Mouse (Mus musculus): Measurements from ENCODE around the gene Isca1. TPM values are rescaled to one million over a fixed set of nuclear protein-coding genes. Genes with fewer than 3 reads are reported as not detected.
A peak's percentile ranks its signal among the peaks of the same experiment; 100 is the strongest.

The Isca1 gene
- polyA plus RNA-seq, 1 experiment, result 95.1 TPM

DNA sequence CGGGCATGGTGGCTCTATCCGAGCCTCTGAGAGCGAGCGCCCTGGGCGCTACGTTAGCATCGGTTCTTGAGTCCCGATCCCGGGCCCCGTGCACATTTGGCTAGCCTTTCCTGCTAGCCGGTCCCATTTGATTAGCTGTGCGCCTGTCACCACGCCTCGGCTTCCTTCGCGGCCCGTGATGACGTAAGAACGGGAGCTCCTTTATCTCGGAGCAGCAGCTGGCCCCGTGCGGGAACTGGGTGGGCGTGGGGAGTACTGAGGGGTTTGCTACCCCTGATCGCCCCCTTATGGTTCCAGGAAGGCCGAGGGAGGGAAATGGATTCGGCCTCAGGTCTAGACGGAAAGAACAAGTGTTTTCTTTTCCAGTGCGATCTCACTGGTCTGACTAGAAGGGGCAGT, 553 bp upstream of the Isca1 start:
- Histone ChIP-seq H3K27ac (ENCODE audit: control insufficient read depth, insufficient read depth, low read depth, low read length, poor library complexity) (peak overlapping the region; percentile 98), H3K4me3 (replicated peaks; ENCODE audit: control insufficient read depth, low read depth, low read length) (peak overlapping the region; percentile 78), H3K4me1 (ENCODE audit: control insufficient read depth, insufficient read depth, low read length) (peaks cover 3% of the 10 kb centered on the region; the same call in 1 of the 2 replicates)
- TF ChIP-seq CTCF (IDR thresholded peaks at IDR 0.05; ENCODE audit: control insufficient read depth, insufficient read depth, low read length), result peak; percentile 22; the same call in 1 of the 2 replicates
- TF ChIP-seq POLR2A (IDR thresholded peaks at IDR 0.05; ENCODE audit: borderline replicate concordance, control insufficient read depth, low read depth, low read length), result peak; percentile 72; the same call in 1 of the 2 replicates
- under 1% methylated on average over 28 of the region's 28 CpGs for WGBS

DNA sequence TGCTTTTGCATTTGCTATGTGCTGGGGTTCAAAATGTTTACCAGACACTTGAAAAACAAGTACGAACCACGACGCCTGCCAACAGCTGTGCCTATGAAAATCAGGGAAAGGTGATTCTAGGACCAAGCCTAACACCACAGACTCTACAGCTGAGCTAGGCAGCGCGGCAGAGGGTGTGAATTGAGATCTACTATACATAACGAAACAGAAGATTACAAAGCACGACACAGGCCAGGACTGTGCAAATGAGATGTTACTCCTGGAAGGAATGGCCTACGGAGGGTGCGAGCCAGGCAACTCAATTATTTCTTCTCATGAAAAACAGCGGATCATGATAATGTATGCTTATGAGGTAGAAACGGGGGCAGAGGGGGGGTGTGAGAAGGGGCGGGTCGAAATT, 1.1 kb downstream of the Isca1 start:
- no peak for TF ChIP-seq CTCF (IDR thresholded peaks at IDR 0.05; ENCODE audit: control insufficient read depth, insufficient read depth, low read length)
- H3K4me3 ChIP-seq (replicated peaks; ENCODE audit: control insufficient read depth, low read depth, low read length), result peak overlapping the region; percentile 84
- H3K27ac ChIP-seq (ENCODE audit: control insufficient read depth, insufficient read depth, low read depth, low read length, poor library complexity), result peak overlapping the region; percentile 55; the same call in 1 of the 2 replicates
- H3K4me1 ChIP-seq (ENCODE audit: control insufficient read depth, insufficient read depth, low read length), result peaks cover 4% of the 10 kb centered on the region; the same call in 1 of the 2 replicates
- 28% methylated on average over 13 of the region's 13 CpGs for WGBS

DNA sequence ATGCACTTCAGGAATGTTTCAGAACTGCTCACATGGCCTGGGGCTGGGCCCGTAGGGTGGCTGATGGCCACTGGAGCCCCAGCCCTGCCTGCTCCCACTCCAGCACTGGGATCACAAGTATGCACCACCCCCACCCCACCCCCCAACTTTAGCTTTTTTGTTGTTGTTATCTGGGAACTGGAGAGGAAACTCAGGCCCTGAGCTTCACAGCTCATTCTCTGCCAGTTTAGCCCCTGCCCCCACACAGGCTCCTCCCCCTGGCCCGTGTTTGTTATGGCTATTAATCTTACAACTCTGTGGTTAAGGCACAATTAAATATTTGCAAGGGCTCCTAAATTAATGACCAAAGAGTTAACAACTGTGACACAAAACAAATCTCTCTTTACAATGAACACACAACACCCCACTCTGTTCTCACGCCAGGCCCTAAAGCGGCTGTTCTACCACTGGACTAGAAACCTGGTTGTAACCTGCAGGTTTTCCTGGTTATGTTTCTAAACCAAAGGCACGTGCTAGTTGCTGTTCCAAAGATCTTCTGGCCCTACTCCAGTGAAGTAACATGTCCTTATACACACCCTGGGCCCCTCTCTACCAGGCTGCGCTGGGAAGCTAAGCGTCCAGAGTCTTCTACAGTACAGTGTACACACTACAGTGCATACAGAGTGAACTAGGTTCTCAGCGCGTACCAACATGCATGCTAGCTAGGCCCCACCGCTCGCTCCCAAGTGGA, 2.7 kb downstream of the Isca1 start:
- H3K4me3 ChIP-seq (replicated peaks; ENCODE audit: control insufficient read depth, low read depth, low read length), result peak overlapping the region; percentile 37
- H3K27ac ChIP-seq (ENCODE audit: control insufficient read depth, insufficient read depth, low read depth, low read length, poor library complexity), result no peak overlapping the region
- no peak for TF ChIP-seq CTCF (IDR thresholded peaks at IDR 0.05; ENCODE audit: control insufficient read depth, insufficient read depth, low read length)
- no peak for TF ChIP-seq POLR2A (IDR thresholded peaks at IDR 0.05; ENCODE audit: borderline replicate concordance, control insufficient read depth, low read depth, low read length)
- H3K4me1 ChIP-seq (ENCODE audit: control insufficient read depth, insufficient read depth, low read length), result peaks cover 5% of the 10 kb centered on the region; the same call in 1 of the 2 replicates
- WGBS, result 75% methylated on average over 11 of the region's 11 CpGs

DNA sequence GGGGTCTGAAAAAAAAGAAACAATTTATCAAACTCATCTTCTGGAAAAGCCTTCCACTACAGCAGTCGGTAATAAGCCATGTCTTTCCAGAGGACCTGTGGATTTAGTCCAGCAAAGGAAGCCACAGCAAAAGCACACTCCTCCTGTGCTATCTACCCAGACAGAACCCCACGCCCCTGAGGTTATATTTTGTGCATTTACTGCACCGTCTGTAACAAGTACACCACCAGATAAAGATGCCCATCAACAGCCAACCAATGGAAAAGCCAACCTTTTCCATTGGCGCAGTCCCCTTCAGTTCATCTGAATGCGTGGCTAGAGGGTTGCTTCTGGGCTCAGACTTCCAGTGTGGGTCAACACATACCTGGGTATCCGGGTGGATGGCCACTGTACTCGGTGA, 6.8 kb downstream of the Isca1 start:
- no peak overlapping the region for H3K4me3 ChIP-seq (replicated peaks; ENCODE audit: control insufficient read depth, low read depth, low read length)
- 0 out of 2 replicates have a peak overlapping the region, but pooled peaks have one; percentile 13 for H3K27ac ChIP-seq (ENCODE audit: control insufficient read depth, insufficient read depth, low read depth, low read length, poor library complexity)
- H3K4me1 ChIP-seq (ENCODE audit: control insufficient read depth, insufficient read depth, low read length), result peaks cover 1% of the 10 kb centered on the region; the same call in 1 of the 2 replicates
- no peak for TF ChIP-seq POLR2A (IDR thresholded peaks at IDR 0.05; ENCODE audit: borderline replicate concordance, control insufficient read depth, low read depth, low read length)
- TF ChIP-seq CTCF (IDR thresholded peaks at IDR 0.05; ENCODE audit: control insufficient read depth, insufficient read depth, low read length), result no peak
- WGBS, result 69% methylated on average over 7 of the region's 7 CpGs

DNA sequence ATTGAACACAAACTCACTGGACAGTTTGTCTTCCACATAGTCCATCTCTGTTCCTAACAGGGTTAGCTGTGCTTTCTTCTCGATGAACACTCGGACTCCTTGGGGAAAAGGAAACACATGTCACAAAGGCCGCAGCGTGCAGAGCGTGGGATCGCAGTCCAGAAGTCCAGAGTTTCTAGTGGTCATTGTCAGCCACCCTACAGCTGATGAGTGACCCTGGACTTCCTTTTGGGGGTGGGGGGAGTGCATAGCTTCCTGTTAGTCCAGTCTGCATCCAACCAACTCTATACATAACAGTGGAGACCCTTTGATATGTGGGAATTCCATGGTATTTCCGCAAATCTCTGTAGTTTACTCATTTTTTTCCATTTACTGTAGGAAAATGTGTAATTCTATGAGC, 12.7 kb downstream of the Isca1 start:
- H3K4me1 ChIP-seq (ENCODE audit: control insufficient read depth, insufficient read depth, low read length), result no peaks in the 10 kb centered on the region; the same call in 1 of the 2 replicates
- WGBS, result 93% methylated on average over 7 of the region's 7 CpGs
- no peak overlapping the region for H3K27ac ChIP-seq (ENCODE audit: control insufficient read depth, insufficient read depth, low read depth, low read length, poor library complexity)
- TF ChIP-seq POLR2A (IDR thresholded peaks at IDR 0.05; ENCODE audit: borderline replicate concordance, control insufficient read depth, low read depth, low read length) (no peak), CTCF (IDR thresholded peaks at IDR 0.05; ENCODE audit: control insufficient read depth, insufficient read depth, low read length) (no peak)
- no peak overlapping the region for H3K4me3 ChIP-seq (replicated peaks; ENCODE audit: control insufficient read depth, low read depth, low read length)

DNA sequence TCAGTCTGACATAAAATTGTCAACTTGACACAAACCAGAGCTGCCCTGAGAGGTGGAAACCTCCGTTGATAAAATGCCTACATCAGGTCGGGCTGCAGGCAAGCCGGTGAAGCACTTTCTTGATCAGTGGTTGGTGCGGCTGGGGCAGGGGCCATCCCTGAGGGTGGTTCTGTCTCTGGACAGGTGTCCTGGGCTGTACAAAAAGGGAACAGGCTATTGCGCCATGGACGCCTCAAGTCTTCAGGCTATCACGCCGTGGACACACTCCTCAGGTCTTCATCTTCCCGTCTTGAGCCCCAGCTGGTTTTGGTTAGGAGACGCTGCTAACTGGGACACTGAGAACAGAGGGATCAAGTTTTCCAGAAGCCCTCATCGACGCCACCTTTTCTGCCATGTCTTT, 19.3 kb downstream of the Isca1 start:
- 73% methylated on average over 12 of the region's 12 CpGs for WGBS
- Histone ChIP-seq H3K4me3 (replicated peaks; ENCODE audit: control insufficient read depth, low read depth, low read length) (no peak overlapping the region), H3K4me1 (ENCODE audit: control insufficient read depth, insufficient read depth, low read length) (no peaks in the 10 kb centered on the region; the same call in 1 of the 2 replicates), H3K27ac (ENCODE audit: control insufficient read depth, insufficient read depth, low read depth, low read length, poor library complexity) (no peak overlapping the region)
- no peak for TF ChIP-seq CTCF (IDR thresholded peaks at IDR 0.05; ENCODE audit: control insufficient read depth, insufficient read depth, low read length)
- TF ChIP-seq POLR2A (IDR thresholded peaks at IDR 0.05; ENCODE audit: borderline replicate concordance, control insufficient read depth, low read depth, low read length), result no peak

DNA sequence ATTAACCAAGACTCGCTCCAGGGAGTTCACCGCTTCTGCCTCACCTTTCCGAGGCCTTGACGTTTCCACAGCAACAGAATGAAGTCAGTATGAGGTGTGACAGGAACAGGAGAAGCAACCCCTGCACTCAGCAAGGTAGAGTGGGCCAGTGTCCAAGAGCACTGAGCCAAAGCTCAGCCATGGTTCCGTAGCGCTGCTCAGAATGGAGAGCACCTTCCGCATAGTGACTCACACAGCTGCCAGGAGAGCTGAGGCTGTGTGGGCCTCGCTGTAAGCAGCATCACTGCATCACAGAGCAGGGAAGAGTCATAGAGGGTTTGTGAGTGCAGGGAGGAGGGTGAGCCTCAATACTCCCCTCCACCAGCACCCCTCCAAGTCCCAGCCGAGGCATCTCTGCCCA, 22.9 kb downstream of the Isca1 start, which contains the start of gene 1700014D04Rik:
TSS of gene 1700014D04Rik (minus strand) at position 42 of the 400 bp plus-strand sequence.
- H3K4me1 ChIP-seq (ENCODE audit: control insufficient read depth, insufficient read depth, low read length), result no peaks in the 10 kb centered on the region
- WGBS, result 87% methylated on average over 9 of the region's 9 CpGs
- H3K4me3 ChIP-seq (replicated peaks; ENCODE audit: control insufficient read depth, low read depth, low read length), result no peak within 1 kb of the TSS
- no peak within 1 kb of the TSS for H3K27ac ChIP-seq (ENCODE audit: control insufficient read depth, insufficient read depth, low read depth, low read length, poor library complexity)
- TF ChIP-seq CTCF (IDR thresholded peaks at IDR 0.05; ENCODE audit: control insufficient read depth, insufficient read depth, low read length), result no peak
- TF ChIP-seq POLR2A (IDR thresholded peaks at IDR 0.05; ENCODE audit: borderline replicate concordance, control insufficient read depth, low read depth, low read length), result no peak

DNA sequence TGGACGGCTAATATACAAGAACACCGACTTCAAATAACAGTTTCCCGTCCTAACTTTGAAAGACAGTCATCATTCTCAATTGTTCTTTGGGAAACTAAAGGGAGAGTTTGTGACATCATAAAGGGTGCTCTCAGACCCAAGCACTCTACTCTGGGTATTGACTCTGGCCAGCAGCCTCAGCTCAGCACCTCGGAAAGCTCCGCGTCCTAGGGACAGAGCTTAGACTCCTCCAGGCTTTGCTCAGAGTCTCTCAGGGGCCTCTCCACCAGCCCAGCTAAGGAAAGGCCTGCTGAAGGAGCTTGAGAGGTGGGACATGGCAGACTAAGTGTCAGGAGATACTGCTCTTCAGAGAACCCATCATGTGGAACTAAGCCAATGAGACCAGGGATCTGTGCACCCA, 23.4 kb downstream of the Isca1 start:
- 87% methylated on average over 6 of the region's 6 CpGs for WGBS
- H3K4me1 ChIP-seq (ENCODE audit: control insufficient read depth, insufficient read depth, low read length), result no peaks in the 10 kb centered on the region
- no peak overlapping the region for H3K4me3 ChIP-seq (replicated peaks; ENCODE audit: control insufficient read depth, low read depth, low read length)
- TF ChIP-seq POLR2A (IDR thresholded peaks at IDR 0.05; ENCODE audit: borderline replicate concordance, control insufficient read depth, low read depth, low read length) (no peak), CTCF (IDR thresholded peaks at IDR 0.05; ENCODE audit: control insufficient read depth, insufficient read depth, low read length) (no peak)
- no peak overlapping the region for H3K27ac ChIP-seq (ENCODE audit: control insufficient read depth, insufficient read depth, low read depth, low read length, poor library complexity)
